ENCODE assay signal across 8 mouse cellular contexts in the genomic region with DNA sequence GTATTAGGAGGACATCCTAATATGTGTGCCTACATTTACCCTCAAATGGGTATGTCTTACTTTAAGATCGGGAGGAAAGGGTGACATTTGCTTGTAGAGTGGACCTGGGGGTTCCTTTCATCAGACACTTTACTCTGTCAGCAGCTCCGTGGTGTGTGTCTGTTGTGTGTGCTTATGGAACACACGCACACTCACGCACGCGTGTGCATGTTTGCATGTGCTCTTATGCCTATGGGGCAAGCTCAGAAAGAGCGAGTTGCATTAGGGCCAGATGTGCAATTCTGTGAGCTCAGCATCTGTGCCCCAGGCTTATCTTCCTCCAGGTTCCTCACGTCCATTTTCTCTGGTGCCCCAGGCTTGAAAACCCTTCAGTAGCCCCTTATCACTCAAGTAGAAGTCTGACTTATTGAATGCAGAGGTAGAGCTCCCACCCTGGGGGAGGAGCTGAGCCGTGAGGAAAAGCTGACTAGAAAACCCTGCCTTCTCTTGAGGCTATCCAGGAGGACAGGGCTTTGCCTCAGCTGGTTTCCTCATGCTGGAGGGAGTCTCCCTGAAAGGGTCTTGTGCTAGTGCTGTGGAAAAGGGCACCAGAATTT. TPM values are rescaled to one million over a fixed set of nuclear protein-coding genes. Genes with fewer than 3 reads are reported as not detected.
DNase-seq lines count a peak whose midpoint lies in the region; ATAC-seq lines count a peak whose summit lies in the region.

No protein-coding gene starts in this region.

- H3K4me2 ChIP-seq in heart, embryonic 14.5 days (ENCODE audit: low read length), result peak overlapping the region; percentile 92
- H3K4me2 ChIP-seq in intestine, embryonic 14.5 days (ENCODE audit: low read length), result peak overlapping the region; percentile 93
- H3K4me2 ChIP-seq in midbrain, embryonic 12.5 days (replicated peaks), result peak overlapping the region; percentile 94

- peaks cover 51% of the 10 kb centered on the region for H3K36me3 ChIP-seq in heart, embryonic 14.5 days (ENCODE audit: control insufficient read depth, insufficient read depth, low read length)
- H3K36me3 ChIP-seq in intestine, embryonic 14.5 days (ENCODE audit: control insufficient read depth, insufficient read depth, low read length), result peaks cover 32% of the 10 kb centered on the region
- H3K36me3 ChIP-seq in midbrain, embryonic 12.5 days, result peaks cover 43% of the 10 kb centered on the region

- no peaks in the 10 kb centered on the region for H3K9me3 ChIP-seq in heart, embryonic 14.5 days (ENCODE audit: control insufficient read depth, low read length)
- H3K9me3 ChIP-seq in intestine, embryonic 14.5 days (ENCODE audit: control insufficient read depth, low read length), result no peaks in the 10 kb centered on the region
- H3K9me3 ChIP-seq in midbrain, embryonic 12.5 days, result no peaks in the 10 kb centered on the region

- 22% methylated on average over 9 of the region's 9 CpGs for WGBS in heart, embryonic 14.5 days
- 58% methylated on average over 9 of the region's 9 CpGs for WGBS in intestine, embryonic 14.5 days
- 53% methylated on average over 9 of the region's 9 CpGs for WGBS in midbrain, embryonic 12.5 days

- no peak for ATAC-seq in heart, embryonic 14.5 days (ENCODE audit: insufficient number of reproducible peaks, insufficient read depth, low FRiP score, low read depth)
- ATAC-seq in intestine, embryonic 14.5 days (replicated peaks; ENCODE audit: low FRiP score, low TSS enrichment, low read depth), result no peak
- no peak for ATAC-seq in midbrain, embryonic 12.5 days (ENCODE audit: low FRiP score, low read depth)

- H3K27ac ChIP-seq in heart, embryonic 14.5 days (replicated peaks in 1 of 2; ENCODE audit: control insufficient read depth in 1 of 2, insufficient read depth in 1 of 2, low read depth in 2 of 2, low read length in 2 of 2), result peak overlapping the region; percentile 100
- H3K27ac ChIP-seq in intestine, embryonic 14.5 days (ENCODE audit: low read depth), result peak overlapping the region; percentile 99
- H3K27ac ChIP-seq in midbrain, embryonic 12.5 days (replicated peaks), result peak overlapping the region; percentile 100

- peak overlapping the region; percentile 76 to 97 for H3K4me3 ChIP-seq in heart, embryonic 14.5 days (ENCODE audit: control insufficient read depth in 1 of 2, insufficient read depth in 1 of 2, low read depth in 1 of 2, low read length in 2 of 2)
- H3K4me3 ChIP-seq in intestine, embryonic 14.5 days (ENCODE audit: low read depth, low read length), result peak overlapping the region; percentile 85
- peak overlapping the region; percentile 66 for H3K4me3 ChIP-seq in midbrain, embryonic 12.5 days

- no peaks in the 10 kb centered on the region for H3K27me3 ChIP-seq in heart, embryonic 14.5 days (ENCODE audit: control insufficient read depth, insufficient read depth, low read length)
- no peaks in the 10 kb centered on the region for H3K27me3 ChIP-seq in intestine, embryonic 14.5 days (replicated peaks; ENCODE audit: control insufficient read depth, insufficient read depth, low read length)
- H3K27me3 ChIP-seq in midbrain, embryonic 12.5 days, result no peaks in the 10 kb centered on the region

- peaks cover 40 to 56% of the 10 kb centered on the region in 2 experiments for H3K4me1 ChIP-seq in heart, embryonic 14.5 days (ENCODE audit: control insufficient read depth in 2 of 2, insufficient read depth in 2 of 2, low read length in 2 of 2)
- H3K4me1 ChIP-seq in intestine, embryonic 14.5 days (replicated peaks; ENCODE audit: control insufficient read depth, insufficient read depth, low read length), result peaks cover 54% of the 10 kb centered on the region
- H3K4me1 ChIP-seq in midbrain, embryonic 12.5 days, result peaks cover 61% of the 10 kb centered on the region

- DNase-seq in heart, adult 9 months (ENCODE audit: low spot score in 2 of 2), result no peak
- peak; percentile 68 for DNase-seq in c-Kit-positive CD71-positive TER-119-negative erythroid progenitor cells, embryonic 14.5 days (ENCODE audit: low read depth)
- no peak for DNase-seq in intestine, embryonic 14.5 days (ENCODE audit: low spot score)
- DNase-seq in thymus, postnatal 10 days (ENCODE audit: low spot score in 2 of 2), result no peak
- no peak for DNase-seq in urinary bladder, adult 18-20 months (ENCODE audit: low spot score in 2 of 2)
- no peak for DNase-seq in embryo, embryonic 10 days (ENCODE audit: low spot score)

- peak overlapping the region; percentile 98 for H3K9ac ChIP-seq in heart, embryonic 14.5 days (ENCODE audit: low read length)
- peak overlapping the region; percentile 79 for H3K9ac ChIP-seq in intestine, embryonic 14.5 days (ENCODE audit: low read length)
- peak overlapping the region; percentile 99 for H3K9ac ChIP-seq in midbrain, embryonic 12.5 days (replicated peaks)

RNA-seq across cellular contexts. Expression of a gene that starts 3.4 kb away (rescaled TPM):
- polyA plus RNA-seq in heart, embryonic 14.5 days (2014; fragmentation: Nextera tagmentation; extraction: Ambion mirVana), result 23.4 TPM in 2 replicates
- polyA plus RNA-seq in intestine, embryonic 14.5 days (2014; fragmentation: Nextera tagmentation; extraction: Ambion mirVana), result 20.1 and 21.1 TPM in 2 replicates
- polyA plus RNA-seq in midbrain, embryonic 12.5 days (2016; fragmentation: Nextera tagmentation; extraction: Ambion mirVana), result 38.5 and 53.9 TPM in 2 replicates
